Mouse (Mus musculus) kidney, adult 11 months (tissue): ENCODE results near the gene Medag.

Source experiments
- DNase-seq: peaks from one replicate; pipeline ENCODE4 v3.0.0; 2022

The Medag gene

GRCm38 (mm10) chr5:149385228-149385961 lies 26.2 kb upstream of the Medag start:
- no peak for DNase-seq

GRCm38 (mm10) chr5:149386294-149386850 lies 25.2 kb upstream of the Medag start:
- no peak for DNase-seq

GRCm38 (mm10) chr5:149388947-149389346 lies 22.6 kb upstream of the Medag start:
- DNase-seq: no peak

- peak; percentile 18 for DNase-seq
Observed at GRCm38 (mm10) chr5:149389548-149390211, 21.9 kb upstream of the Medag start.

- no peak for DNase-seq
Observed at GRCm38 (mm10) chr5:149391574-149392375, 19.8 kb upstream of the Medag start.

- DNase-seq: no peak
Observed at GRCm38 (mm10) chr5:149392420-149392988, 19.0 kb upstream of the Medag start.

- DNase-seq: no peak
Observed at GRCm38 (mm10) chr5:149401446-149401975, 10.0 kb upstream of the Medag start.

GRCm38 (mm10) chr5:149402029-149402428 lies 9.5 kb upstream of the Medag start:
- no peak for DNase-seq

- no peak for DNase-seq
Observed at GRCm38 (mm10) chr5:149403386-149403785, 8.2 kb upstream of the Medag start.

GRCm38 (mm10) chr5:149404710-149405109 lies 6.8 kb upstream of the Medag start:
- no peak for DNase-seq

GRCm38 (mm10) chr5:149406791-149407276 lies 4.7 kb upstream of the Medag start:
- no peak for DNase-seq

GRCm38 (mm10) chr5:149409502-149409901 lies 2.0 kb upstream of the Medag start:
- no peak for DNase-seq

- DNase-seq: no peak
Observed at GRCm38 (mm10) chr5:149412194-149412575, 636 bp downstream of the Medag start.

GRCm38 (mm10) chr5:149412671-149413070 lies 1.1 kb downstream of the Medag start:
- no peak for DNase-seq

GRCm38 (mm10) chr5:149414369-149415167 lies 3.0 kb downstream of the Medag start:
- DNase-seq: no peak

GRCm38 (mm10) chr5:149417381-149417780 lies 5.8 kb downstream of the Medag start:
- no peak for DNase-seq

- DNase-seq: no peak
Observed at GRCm38 (mm10) chr5:149426525-149426924, 15.0 kb downstream of the Medag start.

- DNase-seq: no peak
Observed at GRCm38 (mm10) chr5:149427277-149428060, 15.9 kb downstream of the Medag start.

GRCm38 (mm10) chr5:149428347-149428746 lies 16.8 kb downstream of the Medag start:
- no peak for DNase-seq

GRCm38 (mm10) chr5:149428810-149429255 lies 17.3 kb downstream of the Medag start:
- DNase-seq: peak; percentile 75

GRCm38 (mm10) chr5:149429541-149429940 lies 18.0 kb downstream of the Medag start:
- DNase-seq: no peak
